Mouse (Mus musculus) lung, embryonic 14.5 days (tissue): Measurements from ENCODE around the gene Nmrk1. TPM values are rescaled to one million over a fixed set of nuclear protein-coding genes. Genes with fewer than 3 reads are reported as not detected.

Experiments
- ATAC-seq: fragments of 200-750 bp; cut with Nextera tagmentation; 2 replicates; pipeline ENCODE4 v1.8.0; 2017; ENCODE audit warnings: mild to moderate bottlenecking, moderate TSS enrichment, moderate library complexity; ENCODE audit not compliant: insufficient read depth
- DNase-seq: peaks from one replicate; pipeline ENCODE4 v3.0.0-alpha.2; 2015
- H3K27ac ChIP-seq: fragments of 300-500 bp; sonication (generic); 2 replicates; pipeline ENCODE4 v1.5.1; 2014; ENCODE audit warnings: low read depth, mild to moderate bottlenecking, moderate library complexity
- H3K27me3 ChIP-seq: fragments of 300-500 bp; sonication (generic); 2 replicates; pipeline ENCODE4 v1.6.1; 2014; ENCODE audit warnings: low read length, control low read depth; ENCODE audit not compliant: insufficient read depth
- H3K36me3 ChIP-seq: fragments of 300-500 bp; sonication (generic); 2 replicates; pipeline ENCODE4 v1.6.1; 2014; ENCODE audit warnings: control low read depth; ENCODE audit not compliant: insufficient read depth
- H3K4me1 ChIP-seq: fragments of 300-500 bp; sonication (generic); 2 replicates; pipeline ENCODE4 v1.6.1; 2014; ENCODE audit warnings: antibody characterized with exemption, control low read depth; ENCODE audit not compliant: insufficient read depth
- H3K4me2 ChIP-seq: fragments of 300-500 bp; sonication (generic); 2 replicates; pipeline ENCODE4 v1.6.1; 2014; ENCODE audit warnings: mild to moderate bottlenecking
- H3K4me3 ChIP-seq: fragments of 300-500 bp; sonication (generic); 2 replicates; pipeline ENCODE4 v1.5.1; 2014; ENCODE audit warnings: low read depth, low read length
- H3K9ac ChIP-seq: fragments of 300-500 bp; sonication (generic); 2 replicates; pipeline ENCODE4 v1.6.1; 2014
- H3K9me3 ChIP-seq: fragments of 300-500 bp; sonication (generic); 2 replicates; pipeline ENCODE4 v1.6.1; 2016; ENCODE audit warnings: low read depth, low read length, control low read depth
- CTCF ChIP-seq: IDR thresholded peaks from 2 replicates; pipeline ENCODE4 v1.5.1; 2016; ENCODE audit warnings: antibody characterized with exemption, low read depth
- WGBS: fragments of 180-500 bp; shearing (Covaris S2); extraction: QIAGEN DNeasy Blood & Tissue Kit; methylation state at CpG from one replicate; pipeline ENCODE4 v1.1.7; 2014; 5-methylcytosine and 5-hydroxymethylcytosine counted together
- polyA plus RNA-seq: library from polyadenylated mRNA; unstranded; fragments of >200 nt; fragmentation: Nextera tagmentation; extraction: Ambion mirVana; gene quantifications from 2 replicates; pipeline ENCODE4 v1.2.1, GENCODE M21; 2014

Gene Nmrk1
- polyA plus RNA-seq, 1 experiment from 2014 or later: 8.4 TPM

GRCm38 (mm10) chr19:18641001-18641400, 9.3 kb downstream of the Nmrk1 start:
- Histone ChIP-seq H3K27me3 (no peaks in the 10 kb centered on the region), H3K36me3 (no peaks in the 10 kb centered on the region), H3K4me1 (no peaks in the 10 kb centered on the region), H3K9ac (no peak overlapping the region), H3K4me3 (no peak overlapping the region), H3K9me3 (no peaks in the 10 kb centered on the region), H3K4me2 (no peak overlapping the region), H3K27ac (no peak overlapping the region)
- 61% methylated on average over 4 of the region's 4 CpGs for WGBS
- TF ChIP-seq CTCF: no peak
- DNase-seq: no peak
- no peak for ATAC-seq

- DNase-seq (no peak), ATAC-seq (no peak)
- Histone ChIP-seq H3K4me1 (no peaks in the 10 kb centered on the region), H3K9me3 (no peaks in the 10 kb centered on the region), H3K4me2 (no peak overlapping the region), H3K4me3 (no peak overlapping the region), H3K9ac (no peak overlapping the region), H3K27me3 (no peaks in the 10 kb centered on the region), H3K36me3 (no peaks in the 10 kb centered on the region), H3K27ac (no peak overlapping the region)
- 46% methylated on average over 4 of the region's 4 CpGs for WGBS
- TF ChIP-seq CTCF: no peak
Observed at GRCm38 (mm10) chr19:18643411-18643810, 11.7 kb downstream of the Nmrk1 start.

- Histone ChIP-seq H3K36me3 (no peaks in the 10 kb centered on the region), H3K4me2 (no peak overlapping the region), H3K4me1 (no peaks in the 10 kb centered on the region), H3K9me3 (no peaks in the 10 kb centered on the region), H3K27ac (no peak overlapping the region), H3K9ac (no peak overlapping the region), H3K27me3 (no peaks in the 10 kb centered on the region), H3K4me3 (no peak overlapping the region)
- no peak for TF ChIP-seq CTCF
- ATAC-seq (no peak), DNase-seq (no peak)
- 66% methylated on average over 6 of the region's 6 CpGs for WGBS
Observed at GRCm38 (mm10) chr19:18644084-18644483, 12.3 kb downstream of the Nmrk1 start.

- H3K9me3 ChIP-seq: no peaks in the 10 kb centered on the region
- no peaks in the 10 kb centered on the region for H3K27me3 ChIP-seq
- H3K4me3 ChIP-seq: no peak overlapping the region
- H3K4me2 ChIP-seq: no peak overlapping the region
- 69% methylated on average over 3 of the region's 3 CpGs for WGBS
- no peak overlapping the region for H3K9ac ChIP-seq
- H3K4me1 ChIP-seq: no peaks in the 10 kb centered on the region
- no peak for DNase-seq
- H3K27ac ChIP-seq: no peak overlapping the region
- ATAC-seq: no peak
- TF ChIP-seq CTCF: no peak
- no peaks in the 10 kb centered on the region for H3K36me3 ChIP-seq
Observed at GRCm38 (mm10) chr19:18646397-18646796, 14.6 kb downstream of the Nmrk1 start.

- Histone ChIP-seq H3K4me1 (no peaks in the 10 kb centered on the region), H3K27ac (no peak overlapping the region), H3K9me3 (no peaks in the 10 kb centered on the region), H3K36me3 (no peaks in the 10 kb centered on the region), H3K4me3 (no peak overlapping the region), H3K4me2 (no peak overlapping the region), H3K27me3 (no peaks in the 10 kb centered on the region), H3K9ac (no peak overlapping the region)
- WGBS: 50% methylated on average over 5 of the region's 5 CpGs
- TF ChIP-seq CTCF: no peak
- DNase-seq: no peak
- no peak for ATAC-seq
Observed at GRCm38 (mm10) chr19:18646853-18647420, 15.2 kb downstream of the Nmrk1 start.

- 45% methylated on average over 9 of the region's 9 CpGs for WGBS
- no peak for TF ChIP-seq CTCF
- no peak overlapping the region for H3K4me3 ChIP-seq
Observed at GRCm38 (mm10) chr19:18647775-18648557, 16.2 kb downstream of the Nmrk1 start.

GRCm38 (mm10) chr19:18648558-18648945, 16.8 kb downstream of the Nmrk1 start:
- DNase-seq (no peak), ATAC-seq (no peak)
- no peak overlapping the region for H3K9ac ChIP-seq
- H3K4me1 ChIP-seq: no peaks in the 10 kb centered on the region
- no peak overlapping the region for H3K4me3 ChIP-seq
- no peaks in the 10 kb centered on the region for H3K27me3 ChIP-seq
- H3K9me3 ChIP-seq: no peaks in the 10 kb centered on the region
- 80% methylated on average over 6 of the region's 6 CpGs for WGBS
- H3K27ac ChIP-seq: no peak overlapping the region
- no peaks in the 10 kb centered on the region for H3K36me3 ChIP-seq
- H3K4me2 ChIP-seq: no peak overlapping the region
- TF ChIP-seq CTCF: no peak

More at GRCm38 (mm10) chr19:18647775-18648557, 16.2 kb downstream of the Nmrk1 start:
- no peak overlapping the region for H3K9ac ChIP-seq
- no peak overlapping the region for H3K4me2 ChIP-seq
- no peak overlapping the region for H3K27ac ChIP-seq
- no peaks in the 10 kb centered on the region for H3K4me1 ChIP-seq
- H3K27me3 ChIP-seq: no peaks in the 10 kb centered on the region
- no peaks in the 10 kb centered on the region for H3K36me3 ChIP-seq
- no peaks in the 10 kb centered on the region for H3K9me3 ChIP-seq
- no peak for ATAC-seq
- DNase-seq: no peak
